Mouse (Mus musculus): ENCODE measurements around the gene 6430531B16Rik.

Gene 6430531B16Rik

DNA sequence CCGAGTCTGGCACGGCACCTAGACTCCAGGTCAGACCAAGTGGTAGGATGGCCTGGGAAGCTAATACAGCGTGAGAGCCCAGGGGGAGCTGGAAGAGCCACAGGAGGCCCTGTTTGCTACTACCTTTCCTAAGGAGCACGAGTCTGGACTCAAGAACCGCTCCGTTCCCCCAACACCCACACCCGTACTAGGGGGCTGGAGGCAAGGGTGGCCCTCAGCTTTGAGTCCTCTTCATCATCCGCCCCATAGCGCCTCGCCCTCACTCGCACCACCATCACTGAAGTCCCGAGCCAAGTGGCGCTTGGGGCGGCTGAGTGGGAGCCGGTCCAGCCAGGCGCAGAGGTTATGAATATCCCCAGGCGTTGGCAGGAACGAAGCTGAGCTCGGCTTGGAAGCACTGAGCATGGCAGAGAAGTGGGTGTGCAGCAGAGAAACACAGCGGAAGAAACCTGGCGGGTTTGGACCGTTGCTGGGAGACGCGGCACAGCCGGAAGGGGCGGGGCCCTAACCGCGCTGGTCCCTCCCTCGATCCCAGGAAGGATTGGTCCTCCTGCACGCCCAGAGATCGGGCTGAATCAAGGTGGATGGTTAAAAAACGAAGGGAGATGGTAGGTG lies at the start of gene 6430531B16Rik:
Gene 6430531B16Rik, minus strand, starts transcription at position 478 of the 615 bp plus-strand sequence.
- DNase-seq (ENCODE audit: low spot score), result peak; percentile 43

GRCm38 (mm10) chr7:140011336-140011735 lies 32.8 kb upstream of the 6430531B16Rik start:
- DNase-seq (ENCODE audit: low spot score), result no peak

DNA sequence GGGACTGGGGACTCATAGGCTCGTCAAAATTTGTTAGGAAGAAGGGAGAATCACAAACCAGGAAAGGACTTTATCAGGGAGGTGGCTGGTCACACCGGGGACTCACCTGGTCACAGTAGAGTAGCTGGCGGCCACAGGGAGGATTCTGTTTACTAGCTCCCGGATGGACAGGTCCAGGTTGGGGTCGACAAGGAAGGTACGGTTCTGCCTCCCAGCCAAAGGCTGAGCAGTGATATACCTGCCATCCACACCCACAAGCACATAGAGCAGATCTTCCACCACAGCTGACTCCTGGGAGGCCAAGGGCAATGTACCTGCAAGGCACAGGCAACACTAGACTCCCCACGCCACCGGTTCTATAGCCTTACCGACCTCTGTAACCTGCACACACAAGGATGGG lies 29.2 kb upstream of the 6430531B16Rik start:
- no peak for DNase-seq (ENCODE audit: low spot score)

GRCm38 (mm10) chr7:140006861-140007611 lies 28.5 kb upstream of the 6430531B16Rik start:
- DNase-seq (ENCODE audit: low spot score), result no peak

DNA sequence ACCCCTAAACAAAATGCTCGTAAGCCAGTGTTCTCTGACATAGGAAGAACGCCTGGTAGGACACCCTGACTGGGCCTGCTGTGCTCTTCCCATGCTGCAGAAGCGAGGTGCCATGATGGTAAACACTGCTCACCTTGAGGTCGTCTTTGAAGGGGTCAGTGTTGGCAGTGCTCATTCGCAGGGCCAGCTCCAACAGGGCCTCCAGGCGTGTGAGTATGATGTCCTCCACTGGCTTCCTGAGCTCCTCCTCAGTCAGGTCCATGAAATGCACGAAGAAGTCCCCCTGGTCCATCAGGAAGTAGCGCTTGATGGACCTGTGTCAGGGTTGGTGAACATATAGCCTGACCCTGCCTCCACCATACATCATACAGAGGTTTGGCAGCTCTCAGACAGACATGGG lies 26.1 kb upstream of the 6430531B16Rik start:
- no peak for DNase-seq (ENCODE audit: low spot score)

- DNase-seq (ENCODE audit: low spot score), result no peak
These were observed 22.7 kb upstream of the 6430531B16Rik start for GRCm38 (mm10) chr7:140001086-140001740.

DNA sequence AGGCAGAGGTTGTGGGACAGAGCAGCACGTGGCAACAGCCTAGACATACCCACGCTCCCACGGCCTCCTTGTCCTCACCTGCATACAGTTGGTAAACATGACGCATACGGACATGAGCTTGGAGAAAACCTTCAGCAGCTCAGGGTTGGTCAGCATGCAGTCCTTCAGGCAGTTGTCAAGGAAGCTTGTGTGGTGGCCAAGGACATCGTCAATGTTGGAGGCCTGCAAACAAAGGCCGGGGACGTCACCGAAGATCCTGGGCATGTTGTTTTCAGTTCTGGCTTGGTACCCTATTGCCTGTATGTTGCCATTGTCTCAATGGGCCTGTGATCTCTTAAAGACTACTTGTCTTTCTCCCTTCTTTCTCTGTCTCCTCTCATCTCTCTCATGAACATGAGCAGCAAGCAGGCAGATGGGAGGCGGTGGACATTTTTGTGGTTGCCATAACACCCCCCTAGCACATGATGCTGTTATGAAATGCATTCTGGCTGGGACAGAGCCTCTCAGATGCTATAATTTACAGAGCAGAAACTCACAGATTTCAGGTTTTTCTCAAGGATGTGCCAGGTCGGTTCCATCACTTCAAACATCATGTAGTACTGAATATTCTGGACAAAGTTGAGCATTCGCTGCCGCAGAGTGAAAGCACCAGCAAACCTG lies 20.3 kb upstream of the 6430531B16Rik start:
- no peak for DNase-seq (ENCODE audit: low spot score)

GRCm38 (mm10) chr7:139994676-139995075 lies 16.1 kb upstream of the 6430531B16Rik start:
- peak; percentile 54 for DNase-seq (ENCODE audit: low spot score)

GRCm38 (mm10) chr7:139994202-139994601 lies 15.6 kb upstream of the 6430531B16Rik start:
- DNase-seq (ENCODE audit: low spot score), result no peak

DNA sequence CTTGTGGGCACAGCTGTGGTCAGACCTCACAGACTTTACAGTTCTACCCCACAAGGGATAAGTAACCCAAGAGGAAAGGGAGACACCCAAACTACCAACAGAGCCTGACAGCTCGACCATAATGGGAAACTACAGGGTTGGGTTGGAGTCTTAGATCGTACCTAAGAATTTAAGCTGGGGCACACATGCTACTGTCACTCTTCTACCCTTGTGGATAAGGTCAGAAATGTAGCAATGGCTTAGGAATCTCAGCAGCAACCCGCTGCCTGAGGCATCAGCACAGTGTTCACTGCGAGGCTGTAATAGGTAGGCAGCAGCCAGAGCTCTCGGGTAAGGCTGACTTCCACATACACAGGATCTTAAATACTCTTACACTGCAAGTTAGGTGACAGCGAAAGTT lies 15.0 kb upstream of the 6430531B16Rik start:
- DNase-seq (ENCODE audit: low spot score), result no peak

- peak; percentile 36 for DNase-seq (ENCODE audit: low spot score)
These were observed 13.9 kb upstream of the 6430531B16Rik start, which contains the start of gene Adam8 for GRCm38 (mm10) chr7:139992406-139992805. Gene Adam8 (minus strand): TSS chr7:139992562.

GRCm38 (mm10) chr7:139990864-139991394 lies 12.4 kb upstream of the 6430531B16Rik start:
- no peak for DNase-seq (ENCODE audit: low spot score)

GRCm38 (mm10) chr7:139988272-139988671 lies 9.7 kb upstream of the 6430531B16Rik start:
- DNase-seq (ENCODE audit: low spot score), result no peak

GRCm38 (mm10) chr7:139984505-139984904 lies 6.0 kb upstream of the 6430531B16Rik start:
- no peak for DNase-seq (ENCODE audit: low spot score)

DNA sequence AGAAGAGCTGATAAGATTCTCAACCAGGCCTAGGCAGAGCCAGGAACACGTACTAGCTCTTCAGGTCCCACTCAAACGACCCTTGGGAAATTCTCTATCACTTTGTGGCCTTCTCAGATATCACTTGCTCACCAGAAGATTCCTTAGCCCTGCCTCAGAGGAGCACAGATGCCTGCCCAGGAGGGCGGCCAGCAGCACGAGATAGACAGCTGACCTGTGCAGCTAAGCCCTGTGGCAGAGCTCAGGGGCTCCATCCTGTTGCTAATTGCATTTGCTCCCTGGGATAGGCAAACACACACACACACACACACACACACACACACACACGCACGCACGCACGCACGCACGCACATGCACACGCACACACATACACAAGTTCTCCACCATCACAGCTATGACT lies 3.5 kb upstream of the 6430531B16Rik start:
- DNase-seq (ENCODE audit: low spot score), result no peak

GRCm38 (mm10) chr7:139980778-139981177 lies 2.2 kb upstream of the 6430531B16Rik start:
- DNase-seq (ENCODE audit: low spot score), result no peak

GRCm38 (mm10) chr7:139979011-139979719 lies 610 bp upstream of the 6430531B16Rik start:
- DNase-seq (ENCODE audit: low spot score), result no peak

DNA sequence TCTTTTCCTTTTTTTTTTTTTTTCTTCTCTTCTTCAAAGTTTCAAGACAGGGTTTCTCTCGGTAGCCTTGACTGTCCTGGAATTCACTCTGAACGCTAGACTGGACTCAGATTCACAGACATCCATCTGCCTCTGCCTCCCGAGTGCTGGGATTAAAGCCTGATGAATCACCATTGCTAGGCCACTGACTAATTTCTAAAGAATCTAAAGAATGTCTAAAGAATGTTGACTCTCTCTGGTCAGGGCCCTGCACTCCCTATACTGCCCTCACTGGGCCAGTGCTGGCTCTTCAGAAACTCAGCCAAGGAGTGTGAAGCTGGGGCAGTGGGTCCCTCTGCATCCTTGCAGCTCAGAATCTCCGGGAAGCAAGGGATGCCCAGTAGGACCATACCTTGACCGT lies 3.1 kb downstream of the 6430531B16Rik start:
- no peak for DNase-seq (ENCODE audit: low spot score)

- no peak for DNase-seq (ENCODE audit: low spot score)
These were observed 4.2 kb downstream of the 6430531B16Rik start for GRCm38 (mm10) chr7:139974307-139974706.

GRCm38 (mm10) chr7:139972923-139973331 lies 5.6 kb downstream of the 6430531B16Rik start:
- DNase-seq (ENCODE audit: low spot score), result no peak

GRCm38 (mm10) chr7:139971436-139971835 lies 7.1 kb downstream of the 6430531B16Rik start:
- no peak for DNase-seq (ENCODE audit: low spot score)

Measured in c-Kit-positive CD71-positive TER-119-positive erythroid progenitor cells, embryonic 14.5 days (primary cell).